Mouse (Mus musculus) intestine, embryonic 14.5 days (tissue): ENCODE results near the gene Sphk2. TPM values are rescaled to one million over a fixed set of nuclear protein-coding genes. Genes with fewer than 3 reads are reported as not detected.

ENCODE experiments used
- polyA plus RNA-seq: library from polyadenylated mRNA; unstranded; fragments of >200 nt; fragmentation: Nextera tagmentation; extraction: Ambion mirVana; gene quantifications from 2 replicates; pipeline ENCODE4 v1.2.1, GENCODE M21; 2014

The Sphk2 gene
- polyA plus RNA-seq, 1 experiment from 2014 or later, result 28.1 TPM

Other genes with a start within 250 kb of the Sphk2 start
- gene Tulp2, start 236.1 kb downstream of the Sphk2 start, polyA plus RNA-seq, result 1.8 and 2.3 TPM in 2 replicates
- gene Gm45808, start 231.2 kb downstream of the Sphk2 start, polyA plus RNA-seq, result not detected in 2 replicates
- 2.9 and 3.5 TPM in 2 replicates for gene Dhdh, start 229.2 kb downstream of the Sphk2 start, polyA plus RNA-seq
- gene Nucb1, start 207.6 kb downstream of the Sphk2 start, polyA plus RNA-seq, result 192 and 204 TPM in 2 replicates
- gene Ppp1r15a, start 191.7 kb downstream of the Sphk2 start, polyA plus RNA-seq, result 14.7 and 15.0 TPM in 2 replicates
- 0.97 and 1.5 TPM in 2 replicates for gene Plekha4, start 191.7 kb downstream of the Sphk2 start, polyA plus RNA-seq
- gene Hsd17b14, start 163.1 kb downstream of the Sphk2 start, polyA plus RNA-seq, result 2.3 and 2.5 TPM in 2 replicates
- gene Bcat2, start 147.8 kb downstream of the Sphk2 start, polyA plus RNA-seq, result 56.7 and 60.1 TPM in 2 replicates
- gene Fgf21, start 102.5 kb downstream of the Sphk2 start, polyA plus RNA-seq, result 0.19 and 0.58 TPM in 2 replicates
- 0.65 and 0.70 TPM in 2 replicates for gene Fut1, start 100.7 kb downstream of the Sphk2 start, polyA plus RNA-seq
- 0.13 and 0.27 TPM in 2 replicates for gene Izumo1, start 96.2 kb downstream of the Sphk2 start, polyA plus RNA-seq
- 7.7 and 9.1 TPM in 2 replicates for gene Rasip1, start 90.5 kb downstream of the Sphk2 start, polyA plus RNA-seq
- gene Mamstr, start 78.0 kb downstream of the Sphk2 start, polyA plus RNA-seq, result 5.1 and 6.8 TPM in 2 replicates
- 7.9 and 8.3 TPM in 2 replicates for gene Fut2, start 51.6 kb downstream of the Sphk2 start, polyA plus RNA-seq
- 0.80 and 0.83 TPM in 2 replicates for gene Ntn5, start 34.0 kb downstream of the Sphk2 start, polyA plus RNA-seq
- gene Sec1, start 23.6 kb downstream of the Sphk2 start, polyA plus RNA-seq, result 4.8 and 6.0 TPM in 2 replicates
- gene Car11, start 18.2 kb downstream of the Sphk2 start, polyA plus RNA-seq, result 7.3 and 8.2 TPM in 2 replicates
- 3.7 and 4.0 TPM in 2 replicates for gene Dbp, start 12.9 kb downstream of the Sphk2 start, polyA plus RNA-seq
- gene Rpl18, start 2.5 kb downstream of the Sphk2 start, polyA plus RNA-seq, result 1,434 and 1,450 TPM in 2 replicates
- 4.1 and 5.8 TPM in 2 replicates for gene Fam83e, start 3.2 kb upstream of the Sphk2 start, polyA plus RNA-seq
- 0.45 TPM in 1 of 2 replicates, not detected in the other for gene Spaca4, start 7.8 kb upstream of the Sphk2 start, polyA plus RNA-seq
- gene Lmtk3, start 65.7 kb upstream of the Sphk2 start, polyA plus RNA-seq, result 1.5 and 1.9 TPM in 2 replicates
- 1.2 and 2.3 TPM in 2 replicates for gene Sult2b1, start 66.7 kb upstream of the Sphk2 start, polyA plus RNA-seq
- gene Cyth2, start 96.6 kb upstream of the Sphk2 start, polyA plus RNA-seq, result 91.9 and 95.5 TPM in 2 replicates
- 1.2 and 1.5 TPM in 2 replicates for gene Kcnj14, start 106.8 kb upstream of the Sphk2 start, polyA plus RNA-seq
- 86.9 and 95.1 TPM in 2 replicates for gene Grwd1, start 112.9 kb upstream of the Sphk2 start, polyA plus RNA-seq
- 120 and 124 TPM in 2 replicates for gene Kdelr1, start 154.8 kb upstream of the Sphk2 start, polyA plus RNA-seq
- 0.24 and 0.37 TPM in 2 replicates for gene Grin2d, start 160.4 kb upstream of the Sphk2 start, polyA plus RNA-seq
- gene Syngr4, start 178.7 kb upstream of the Sphk2 start, polyA plus RNA-seq, result 0.99 and 1.0 TPM in 2 replicates
- gene Tmem143, start 178.9 kb upstream of the Sphk2 start, polyA plus RNA-seq, result 3.9 and 4.3 TPM in 2 replicates
- gene Emp3, start 203.4 kb upstream of the Sphk2 start, polyA plus RNA-seq, result 204 and 220 TPM in 2 replicates
- gene Ccdc114, start 206.1 kb upstream of the Sphk2 start, polyA plus RNA-seq, result 3.5 and 4.3 TPM in 2 replicates